Mouse (Mus musculus): ENCODE data around the gene Tnpo3.
A peak's percentile ranks its signal among the peaks of the same experiment; 100 is the strongest.

GRCm38 (mm10) chr6:29540223-29540622 lies 69.5 kb downstream of the Tnpo3 start:
- peak in 1 of 2 experiments; percentile 17; a peak in 1 of 4 replicates for TF ChIP-seq POLR2A (IDR thresholded peaks at IDR 0.05; ENCODE audit: control insufficient read depth in 1 of 2, insufficient read depth in 1 of 2, low read depth in 1 of 2, low read length in 2 of 2, poor library complexity in 1 of 2)
- TF ChIP-seq CTCF (IDR thresholded peaks at IDR 0.05 in 2 of 3, conservative IDR thresholded peaks at IDR 0.05 in 1 of 3; ENCODE audit: control insufficient read depth in 1 of 3, insufficient read depth in 1 of 3, low read depth in 2 of 3, low read length in 3 of 3, poor library complexity in 1 of 3, severe bottlenecking in 1 of 3): no peak
- no peak for TF ChIP-seq HCFC1 (IDR thresholded peaks at IDR 0.05; ENCODE audit: low read depth, low read length)
- TF ChIP-seq MAX (IDR thresholded peaks at IDR 0.05; ENCODE audit: low read length): no peak
- TF ChIP-seq EP300 (IDR thresholded peaks at IDR 0.05; ENCODE audit: low read depth in 1 of 2, low read length in 2 of 2): no peak
- TF ChIP-seq MXI1 (IDR thresholded peaks at IDR 0.05; ENCODE audit: low read depth, low read length): no peak

All from MEL (cell line).